In the genomic region with DNA sequence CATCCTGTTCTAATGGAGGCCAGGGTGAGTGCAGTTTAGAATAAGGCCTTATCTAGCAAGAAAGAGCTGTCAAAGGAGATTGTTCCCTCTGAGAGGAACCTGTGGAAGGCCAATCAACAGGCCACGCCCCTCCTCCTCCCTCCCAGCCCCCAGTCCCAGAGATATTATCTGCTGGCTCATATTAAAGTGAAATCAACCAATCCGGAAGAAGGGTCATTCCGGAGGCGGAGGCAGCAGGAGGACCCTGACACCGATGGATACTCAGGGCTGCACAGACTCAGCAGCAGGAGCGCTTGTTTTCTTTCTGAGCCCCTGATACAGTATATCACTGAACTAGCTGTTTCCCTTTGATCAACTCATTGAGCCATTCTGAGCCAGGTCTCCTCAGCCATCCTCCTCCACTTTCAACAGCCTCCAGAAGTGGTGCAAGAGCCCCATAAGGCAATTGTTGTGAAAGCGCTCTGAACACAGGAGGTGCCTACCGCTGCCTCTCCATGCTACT, we compare ENCODE assay signal across 8 mouse cellular contexts. TPM values are rescaled to one million over a fixed set of nuclear protein-coding genes. Genes with fewer than 3 reads are reported as not detected.
A peak's percentile ranks its signal among the peaks of the same experiment; 100 is the strongest.
DNase-seq lines count a peak whose midpoint lies in the region; ATAC-seq lines count a peak whose summit lies in the region.

No protein-coding gene starts in this region.

- ATAC-seq in heart, embryonic 16.5 days (replicated peaks; ENCODE audit: extremely low read depth, insufficient read depth, low FRiP score): no peak
- ATAC-seq in limb, embryonic 13.5 days (ENCODE audit: low FRiP score, low read depth): no peak
- ATAC-seq in midbrain, embryonic 12.5 days (ENCODE audit: low FRiP score, low read depth): no peak

- peaks cover 12% of the 10 kb centered on the region for H3K4me1 ChIP-seq in heart, embryonic 16.5 days (ENCODE audit: control insufficient read depth, insufficient read depth, low read length)
- peaks cover 19% of the 10 kb centered on the region; the same call in 1 of the 2 replicates for H3K4me1 ChIP-seq in limb, embryonic 13.5 days
- H3K4me1 ChIP-seq in midbrain, embryonic 12.5 days: peaks cover 54% of the 10 kb centered on the region

- no peaks in the 10 kb centered on the region for H3K27me3 ChIP-seq in heart, embryonic 16.5 days (ENCODE audit: control insufficient read depth, insufficient read depth, low read length)
- H3K27me3 ChIP-seq in limb, embryonic 13.5 days: peaks cover 26% of the 10 kb centered on the region
- H3K27me3 ChIP-seq in midbrain, embryonic 12.5 days: no peaks in the 10 kb centered on the region

- peak overlapping the region; percentile 38 for H3K4me3 ChIP-seq in heart, embryonic 16.5 days (ENCODE audit: low read length)
- H3K4me3 ChIP-seq in limb, embryonic 13.5 days: 0 out of 2 replicates have a peak overlapping the region, but pooled peaks have one; percentile 3
- H3K4me3 ChIP-seq in midbrain, embryonic 12.5 days: peak overlapping the region; percentile 86

- no peaks in the 10 kb centered on the region for H3K36me3 ChIP-seq in heart, embryonic 16.5 days (ENCODE audit: control insufficient read depth, insufficient read depth)
- no peaks in the 10 kb centered on the region for H3K36me3 ChIP-seq in limb, embryonic 13.5 days
- H3K36me3 ChIP-seq in midbrain, embryonic 12.5 days: no peaks in the 10 kb centered on the region

- H3K9ac ChIP-seq in heart, embryonic 16.5 days (ENCODE audit: low read length): peak overlapping the region; percentile 13; the same call in 1 of the 2 replicates
- no peak overlapping the region; the same call in 1 of the 2 replicates for H3K9ac ChIP-seq in limb, embryonic 13.5 days
- H3K9ac ChIP-seq in midbrain, embryonic 12.5 days (replicated peaks): no peak overlapping the region; the same call in 1 of the 2 replicates

- intact Hi-C loops in heart, postnatal 25 days (cut with DNase I): loop anchor here (5.0 kb wide), 3 partner anchors 48 to 167 kb away; no protein-coding TSS in a partner anchor

- DNase-seq in heart, adult 11 months: peak; percentile 91
- no peak for DNase-seq in heart, postnatal 25 days (ENCODE audit: low spot score)
- peak; percentile 48 for DNase-seq in c-Kit-positive CD71-negative TER-119-negative erythroid progenitor cells, embryonic 14.5 days (ENCODE audit: low read depth)
- no peak for DNase-seq in B cell, adult 2 months
- no peak for DNase-seq in layer of hippocampus, adult 9-10 months (ENCODE audit: low spot score)

- H3K4me2 ChIP-seq in heart, embryonic 16.5 days (ENCODE audit: low read depth, low read length): peak overlapping the region; percentile 96
- H3K4me2 ChIP-seq in limb, embryonic 13.5 days (replicated peaks): peak overlapping the region; percentile 32
- H3K4me2 ChIP-seq in midbrain, embryonic 12.5 days (replicated peaks): peak overlapping the region; percentile 81

- no peak overlapping the region for H3K27ac ChIP-seq in heart, embryonic 16.5 days (ENCODE audit: low read length)
- H3K27ac ChIP-seq in limb, embryonic 13.5 days: no peak overlapping the region
- no peak overlapping the region for H3K27ac ChIP-seq in midbrain, embryonic 12.5 days (replicated peaks)

- H3K9me3 ChIP-seq in heart, embryonic 16.5 days (replicated peaks; ENCODE audit: control insufficient read depth, low read length): no peaks in the 10 kb centered on the region
- H3K9me3 ChIP-seq in limb, embryonic 13.5 days: no peaks in the 10 kb centered on the region
- H3K9me3 ChIP-seq in midbrain, embryonic 12.5 days: no peaks in the 10 kb centered on the region

- 11% methylated on average over 8 of the region's 8 CpGs for WGBS in heart, embryonic 16.5 days
- WGBS in limb, embryonic 13.5 days: 26% methylated on average over 8 of the region's 8 CpGs
- WGBS in midbrain, embryonic 12.5 days: 37% methylated on average over 8 of the region's 8 CpGs

RNA-seq across cellular contexts. Expression of a gene that starts 2.0 kb away (rescaled TPM):
- 10 to 100 TPM; 20.1 to 21.2 TPM for total RNA-seq in heart, postnatal 25 days (2021)
- 10.5 and 13.0 TPM in 2 replicates for polyA plus RNA-seq in heart, embryonic 16.5 days (2015; fragmentation: Nextera tagmentation; extraction: Ambion mirVana)
- polyA plus RNA-seq in limb, embryonic 13.5 days (2015; fragmentation: Nextera tagmentation; extraction: Ambion mirVana): 4.7 and 5.4 TPM in 2 replicates
- 31.3 and 37.8 TPM in 2 replicates for polyA plus RNA-seq in midbrain, embryonic 12.5 days (2016; fragmentation: Nextera tagmentation; extraction: Ambion mirVana)

Comparison
In these comparisons a context has a peak if more than half of its experiments do, and no peak if none do; other contexts are left out.
1. DNase-seq: peak in heart, adult 11 months (single experiment) and c-Kit-positive CD71-negative TER-119-negative erythroid progenitor cells, embryonic 14.5 days (single experiment); none in heart, postnatal 25 days (single experiment), B cell, adult 2 months (0 of 2) and layer of hippocampus, adult 9-10 months (single experiment).
2. H3K4me2 ChIP-seq: peak in every context shown above with its lines; median percentile 96 in heart, embryonic 16.5 days; 81 in midbrain, embryonic 12.5 days; 32 in limb, embryonic 13.5 days.
3. H3K4me3 ChIP-seq: peak in every context shown above with its lines; median percentile 86 in midbrain, embryonic 12.5 days; 38 in heart, embryonic 16.5 days; 3 in limb, embryonic 13.5 days.